Mouse (Mus musculus): Measurements from ENCODE around the gene Alk.

DNA sequence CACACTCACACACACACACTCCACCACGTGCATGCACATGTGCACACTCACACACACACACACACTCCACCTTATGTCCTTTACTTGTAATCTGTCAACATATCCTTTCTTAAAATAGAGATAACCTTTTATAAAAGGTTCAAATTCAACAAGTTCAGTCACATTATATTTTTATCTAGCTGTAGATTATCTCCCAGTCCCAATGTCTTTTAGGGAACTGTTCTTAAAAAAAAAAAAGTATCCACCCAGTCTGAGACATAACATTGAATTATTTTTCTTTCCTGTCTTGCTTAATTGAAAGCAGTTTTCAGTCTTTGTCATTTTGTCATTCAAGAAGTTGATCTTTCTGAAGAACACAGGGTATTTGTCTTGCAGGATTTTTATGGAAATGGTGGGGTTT is 48.4 kb upstream of the Alk start:
- TF ChIP-seq CTCF (IDR thresholded peaks at IDR 0.05; ENCODE audit: low read depth) (no peak), EP300 (IDR thresholded peaks at IDR 0.05; ENCODE audit: low read depth) (no peak)

Data from liver, postnatal 0 days (tissue).